Mouse (Mus musculus) small intestine, adult 2 months (tissue): ENCODE data around the gene Cep55. TPM values are rescaled to one million over a fixed set of nuclear protein-coding genes. Genes with fewer than 3 reads are reported as not detected.

Source experiments
- H3K27ac ChIP-seq: fragments of 200-500 bp; 2 replicates; pipeline ENCODE4 v1.5.1; 2012; ENCODE audit warnings: low read depth, low read length, control low read depth, inconsistent platforms; ENCODE audit not compliant: insufficient read depth
- H3K27me3 ChIP-seq: fragments of 200-500 bp; 2 replicates; pipeline ENCODE4 v1.6.1; 2012; ENCODE audit warnings: mild to moderate bottlenecking, moderate library complexity, low read length, inconsistent platforms; ENCODE audit not compliant: control insufficient read depth, insufficient read depth
- H3K36me3 ChIP-seq: fragments of 200-500 bp; 2 replicates; pipeline ENCODE4 v1.6.1; 2012; ENCODE audit warnings: mild to moderate bottlenecking, low read length, control low read depth, inconsistent platforms; ENCODE audit not compliant: control insufficient read depth, insufficient read depth
- H3K4me1 ChIP-seq: fragments of 200-500 bp; 2 replicates; pipeline ENCODE4 v1.6.1; 2012; ENCODE audit warnings: low read length, inconsistent platforms, mixed read lengths; ENCODE audit not compliant: control insufficient read depth, insufficient read depth, insufficient read length
- H3K4me3 ChIP-seq: fragments of 200-500 bp; 2 replicates; pipeline ENCODE4 v1.5.1; 2012; ENCODE audit warnings: low read depth, mild to moderate bottlenecking, control low read depth, inconsistent platforms, low read length, moderate library complexity
- CTCF ChIP-seq: fragments of 200-500 bp; IDR thresholded peaks from 2 replicates; pipeline ENCODE4 v1.5.1; 2012; ENCODE audit warnings: low read depth, mild to moderate bottlenecking, control low read depth, inconsistent platforms, low read length, moderate library complexity, mixed read lengths; ENCODE audit not compliant: insufficient replicate concordance, insufficient read length; ENCODE audit errors: extremely low read depth
- POLR2A ChIP-seq: fragments of 200-500 bp; IDR thresholded peaks from 2 replicates; pipeline ENCODE4 v1.6.1; 2012; ENCODE audit warnings: low read depth, mild to moderate bottlenecking, control low read depth, inconsistent platforms, low read length, moderate library complexity
- WGBS: fragments of 180-500 bp; shearing (Covaris S2); methylation state at CpG from one replicate; pipeline ENCODE4 v1.1.7; 2018; 5-methylcytosine and 5-hydroxymethylcytosine counted together
- polyA plus RNA-seq: library from polyadenylated mRNA; depleted of rRNA; stranded (reverse); fragments of >200 nt; gene quantifications from 2 replicates; pipeline ENCODE4 v1.2.3, GENCODE M21; 2012

Gene Cep55
- polyA plus RNA-seq, 1 experiment, result 0.84 TPM

- WGBS, result 30% methylated on average over 3 of the region's 3 CpGs
- Histone ChIP-seq H3K27ac (peak overlapping the region; percentile 12), H3K27me3 (no peaks in the 10 kb centered on the region), H3K4me3 (no peak overlapping the region), H3K36me3 (peaks cover 5% of the 10 kb centered on the region), H3K4me1 (peaks cover 4% of the 10 kb centered on the region; the same call in 1 of the 2 replicates)
- no peak for TF ChIP-seq POLR2A
- no peak for TF ChIP-seq CTCF
These were observed 23.2 kb downstream of the Cep55 start for GRCm38 (mm10) chr19:38077851-38078540.

DNA sequence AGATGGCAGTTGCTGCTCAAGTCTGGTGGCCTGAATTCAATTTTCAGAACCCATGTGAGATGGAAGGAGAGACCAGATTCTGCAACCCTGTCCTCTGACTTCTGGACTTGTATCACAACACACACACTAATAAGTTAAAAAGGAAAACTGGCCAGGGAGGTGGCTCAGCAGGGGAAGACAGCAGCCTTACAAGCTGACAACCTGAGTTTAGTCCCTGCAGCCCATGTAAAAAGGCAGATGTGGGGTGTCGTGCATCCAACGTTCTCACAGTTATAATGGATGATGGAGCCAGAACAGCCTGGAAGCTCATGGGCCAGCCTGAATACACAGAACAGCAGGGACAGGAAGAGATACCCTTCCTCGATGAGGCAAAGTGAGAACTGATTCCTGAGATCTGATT, 26.6 kb downstream of the Cep55 start:
- H3K27ac ChIP-seq, result no peak overlapping the region
- no peaks in the 10 kb centered on the region for H3K27me3 ChIP-seq
- TF ChIP-seq CTCF (no peak), POLR2A (no peak)
- peaks cover 9% of the 10 kb centered on the region; the same call in 1 of the 2 replicates for H3K4me1 ChIP-seq
- 70% methylated on average over 3 of the region's 3 CpGs for WGBS
- H3K4me3 ChIP-seq, result no peak overlapping the region
- H3K36me3 ChIP-seq, result no peaks in the 10 kb centered on the region

GRCm38 (mm10) chr19:38082931-38083525, 28.2 kb downstream of the Cep55 start:
- no peak for TF ChIP-seq POLR2A
- Histone ChIP-seq H3K27me3 (no peaks in the 10 kb centered on the region), H3K27ac (peak overlapping the region; percentile 49; the same call in 1 of the 2 replicates), H3K36me3 (no peaks in the 10 kb centered on the region), H3K4me1 (peaks cover 9% of the 10 kb centered on the region; the same call in 1 of the 2 replicates), H3K4me3 (no peak overlapping the region)
- 16% methylated on average over 5 of the region's 5 CpGs for WGBS

DNA sequence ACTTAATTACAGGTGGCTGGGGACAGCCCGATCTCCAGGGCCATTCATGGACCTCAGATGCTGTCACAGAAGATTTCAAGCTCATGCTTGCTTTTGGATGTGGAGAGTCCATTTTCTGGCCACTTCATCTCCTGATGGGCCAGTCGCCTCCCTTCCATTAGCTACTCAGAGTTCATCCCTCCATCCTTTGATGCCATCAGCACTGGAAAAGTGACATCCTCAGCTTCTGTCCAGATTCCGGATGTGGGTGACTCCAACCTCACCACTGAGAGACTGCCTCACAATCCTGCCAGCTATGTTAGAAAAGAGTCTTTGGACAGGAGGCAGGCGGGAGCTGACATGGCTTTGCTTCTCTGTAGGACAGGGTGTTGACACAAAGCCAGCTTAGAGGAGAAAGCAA, 31.0 kb downstream of the Cep55 start:
- Histone ChIP-seq H3K27ac (no peak overlapping the region), H3K36me3 (no peaks in the 10 kb centered on the region), H3K4me1 (peaks cover 9% of the 10 kb centered on the region; the same call in 1 of the 2 replicates), H3K27me3 (no peaks in the 10 kb centered on the region), H3K4me3 (no peak overlapping the region)
- TF ChIP-seq POLR2A (no peak), CTCF (no peak)
- WGBS, result 94% methylated on average over 4 of the region's 4 CpGs

- WGBS, result 47% methylated on average over 11 of the region's 11 CpGs
- H3K36me3 ChIP-seq, result no peaks in the 10 kb centered on the region
- H3K4me3 ChIP-seq, result no peak overlapping the region
- peaks cover 10% of the 10 kb centered on the region for H3K4me1 ChIP-seq
- H3K27ac ChIP-seq, result no peak overlapping the region
- H3K27me3 ChIP-seq, result no peaks in the 10 kb centered on the region
- TF ChIP-seq POLR2A (no peak), CTCF (peak; percentile 45; the same call in 1 of the 2 replicates)
These were observed 32.2 kb downstream of the Cep55 start for GRCm38 (mm10) chr19:38086948-38087551.

DNA sequence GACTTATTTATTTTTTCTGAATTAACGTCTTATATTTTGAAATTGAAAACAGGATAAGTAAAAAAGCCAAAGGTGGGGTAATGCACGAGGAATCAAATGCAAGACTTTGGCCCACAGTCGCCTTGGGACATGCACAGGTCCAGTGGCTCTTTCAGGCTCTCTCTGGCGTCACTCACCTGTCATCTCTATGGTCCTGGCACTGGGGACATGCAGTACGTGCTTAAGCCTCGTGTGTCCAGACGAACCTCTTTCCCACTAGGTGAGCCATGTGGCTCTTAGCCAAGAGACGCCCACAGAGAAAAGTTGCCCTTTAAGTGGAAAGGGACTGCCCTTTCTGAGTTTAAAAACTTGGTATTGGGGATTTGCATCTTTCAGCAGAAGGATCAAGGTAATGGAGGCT, 34.5 kb downstream of the Cep55 start:
- Histone ChIP-seq H3K27me3 (no peaks in the 10 kb centered on the region), H3K36me3 (no peaks in the 10 kb centered on the region), H3K4me3 (no peak overlapping the region), H3K27ac (no peak overlapping the region), H3K4me1 (peaks cover 3% of the 10 kb centered on the region)
- no peak for TF ChIP-seq POLR2A
- no peak for TF ChIP-seq CTCF
- 73% methylated on average over 8 of the region's 8 CpGs for WGBS

- 65% methylated on average over 4 of the region's 4 CpGs for WGBS
- TF ChIP-seq CTCF (no peak), POLR2A (no peak)
These were observed 36.7 kb downstream of the Cep55 start for GRCm38 (mm10) chr19:38091512-38091985.

More at GRCm38 (mm10) chr19:38091512-38091985, 36.7 kb downstream of the Cep55 start:
- no peak overlapping the region for H3K27ac ChIP-seq
- no peaks in the 10 kb centered on the region for H3K27me3 ChIP-seq
- H3K4me3 ChIP-seq, result no peak overlapping the region
- no peaks in the 10 kb centered on the region for H3K36me3 ChIP-seq
- peaks cover 3% of the 10 kb centered on the region for H3K4me1 ChIP-seq
